25 mouse cellular contexts compared by ENCODE assay signal in genomic region chr9:59226361-59226760, GRCm38 (mm10).
"Had no signal": no experiment of that assay in that cellular context is flagged by ENCODE, and none has a peak within 500 bp of the region (broad histone marks: within the 10 kb centered on the region; RNA-seq: fewer than 3 reads in every experiment).

No protein-coding gene starts in this region.

- ATAC-seq: liver, embryonic 12.5 days; midbrain, embryonic 13.5 days had no signal

- H3K4me2 ChIP-seq: kidney, embryonic 15.5 days; limb, embryonic 13.5 days; liver, embryonic 12.5 days; liver, embryonic 15.5 days; lung, embryonic 15.5 days; midbrain, embryonic 13.5 days; neural tube, embryonic 12.5 days; neural tube, embryonic 15.5 days had no signal

- H3K27me3 ChIP-seq: kidney, embryonic 15.5 days; limb, embryonic 13.5 days; liver, embryonic 12.5 days; liver, embryonic 15.5 days; lung, embryonic 15.5 days; midbrain, embryonic 13.5 days; neural tube, embryonic 12.5 days; neural tube, embryonic 15.5 days had no signal

- DNase-seq: kidney, postnatal 10 days; kidney, postnatal 36 days; layer of hippocampus, postnatal 36 days; liver; lung, adult 18-20 months; lung, postnatal 10 days; lung, postnatal 36 days; right cerebral cortex, adult 18-20 months; right cerebral cortex, postnatal 14 days; right cerebral cortex, postnatal 4 days; thymus, adult 2 months; thymus, postnatal 14 days; thymus, postnatal 4 days had no signal

- H3K4me1 ChIP-seq: kidney, embryonic 15.5 days; limb, embryonic 10.5 days; limb, embryonic 13.5 days; liver, embryonic 12.5 days; liver, embryonic 15.5 days; megakaryocyte, embryonic 14.5 days; midbrain, embryonic 10.5 days; midbrain, embryonic 13.5 days; neural tube, embryonic 12.5 days; neural tube, embryonic 15.5 days had no signal

- H3K9me3 ChIP-seq: kidney, embryonic 15.5 days; limb, embryonic 10.5 days; liver, embryonic 12.5 days; liver, embryonic 15.5 days; lung, embryonic 15.5 days; midbrain, embryonic 10.5 days; neural tube, embryonic 12.5 days; neural tube, embryonic 15.5 days had no signal

- H3K4me3 ChIP-seq: kidney, embryonic 15.5 days; limb, embryonic 10.5 days; limb, embryonic 13.5 days; liver, embryonic 12.5 days; liver, embryonic 15.5 days; lung, embryonic 15.5 days; megakaryocyte, embryonic 14.5 days; midbrain, embryonic 10.5 days; midbrain, embryonic 13.5 days; neural tube, embryonic 12.5 days; neural tube, embryonic 15.5 days had no signal

- H3K27ac ChIP-seq: kidney, embryonic 15.5 days; limb, embryonic 10.5 days; limb, embryonic 13.5 days; liver, embryonic 12.5 days; liver, embryonic 15.5 days; lung, embryonic 15.5 days; midbrain, embryonic 10.5 days; midbrain, embryonic 13.5 days; neural tube, embryonic 12.5 days; neural tube, embryonic 15.5 days; stomach, postnatal 0 days had no signal

- H3K36me3 ChIP-seq: kidney, embryonic 15.5 days; limb, embryonic 10.5 days; limb, embryonic 13.5 days; liver, embryonic 12.5 days; liver, embryonic 15.5 days; lung, embryonic 15.5 days; midbrain, embryonic 10.5 days; midbrain, embryonic 13.5 days; neural tube, embryonic 12.5 days; neural tube, embryonic 15.5 days had no signal

- H3K9ac ChIP-seq: kidney, embryonic 15.5 days; limb, embryonic 13.5 days; liver, embryonic 12.5 days; liver, embryonic 15.5 days; lung, embryonic 15.5 days; midbrain, embryonic 13.5 days; neural tube, embryonic 12.5 days; neural tube, embryonic 15.5 days had no signal
